Mouse (Mus musculus) embryonic facial prominence, embryonic 12.5 days (tissue): ENCODE measurements around the gene Akr1b10. TPM values are rescaled to one million over a fixed set of nuclear protein-coding genes. Genes with fewer than 3 reads are reported as not detected.
"Not testable (repeated sequence)": the region's sequence is repeated elsewhere in the genome, so short reads cannot be mapped to it uniquely, and the experiment has no call there.

Experiments
- ATAC-seq: fragments of 200-750 bp; cut with Nextera tagmentation; 2 replicates; pipeline ENCODE4 v1.8.0; 2017; ENCODE audit not compliant: insufficient number of reproducible peaks, insufficient read depth, low FRiP score, low TSS enrichment
- H3K27ac ChIP-seq: fragments of 300-500 bp; sonication (generic); 2 replicates; pipeline ENCODE4 v1.5.1; 2016; ENCODE audit warnings: mild to moderate bottlenecking
- H3K27me3 ChIP-seq: fragments of 300-500 bp; sonication (generic); 2 replicates; pipeline ENCODE4 v1.6.1; 2016; ENCODE audit warnings: mild to moderate bottlenecking, moderate library complexity
- H3K36me3 ChIP-seq: fragments of 300-500 bp; sonication (generic); 2 replicates; pipeline ENCODE4 v1.6.1; 2016; ENCODE audit warnings: mild to moderate bottlenecking
- H3K4me1 ChIP-seq: fragments of 300-500 bp; sonication (generic); 2 replicates; pipeline ENCODE4 v1.6.1; 2016
- H3K4me2 ChIP-seq: fragments of 300-500 bp; sonication (generic); replicated peaks from 2 replicates; pipeline ENCODE4 v1.6.1; 2016; ENCODE audit warnings: mild to moderate bottlenecking, moderate library complexity
- H3K4me3 ChIP-seq: fragments of 300-500 bp; sonication (generic); 2 replicates; pipeline ENCODE4 v1.5.1; 2016; ENCODE audit warnings: mild to moderate bottlenecking
- H3K9ac ChIP-seq: fragments of 300-500 bp; sonication (generic); 2 replicates; pipeline ENCODE4 v1.6.1; 2016; ENCODE audit warnings: mild to moderate bottlenecking, moderate library complexity
- H3K9me3 ChIP-seq: fragments of 300-500 bp; sonication (generic); 2 replicates; pipeline ENCODE4 v1.6.1; 2016; ENCODE audit warnings: mild to moderate bottlenecking, moderate library complexity
- WGBS: fragments of 180-500 bp; shearing (Covaris S2); methylation state at CpG from one replicate; pipeline ENCODE4 v1.1.7; 2016; 5-methylcytosine and 5-hydroxymethylcytosine counted together
- polyA plus RNA-seq: library from polyadenylated mRNA; unstranded; fragments of >200 nt; fragmentation: Nextera tagmentation; extraction: Ambion mirVana; gene quantifications from 2 replicates; pipeline ENCODE4 v1.2.1, GENCODE M21; 2016

Akr1b10 gene
- polyA plus RNA-seq, 1 experiment from 2014 or later: 16.4 TPM

- no peaks in the 10 kb centered on the region for H3K9me3 ChIP-seq
- H3K27me3 ChIP-seq: no peaks in the 10 kb centered on the region
- H3K4me2 ChIP-seq: no peak overlapping the region
- WGBS: 64% methylated on average over 1 of the region's 1 CpGs
- no peaks in the 10 kb centered on the region for H3K36me3 ChIP-seq
- H3K27ac ChIP-seq: no peak overlapping the region
- H3K4me1 ChIP-seq: no peaks in the 10 kb centered on the region
- H3K4me3 ChIP-seq: no peak overlapping the region
- H3K9ac ChIP-seq: no peak overlapping the region
- no peak for ATAC-seq
These were observed 28.7 kb downstream of the Akr1b10 start for GRCm38 (mm10) chr6:34412688-34413087.

- H3K4me3 ChIP-seq, H3K4me1 ChIP-seq, H3K9ac ChIP-seq, H3K27me3 ChIP-seq, H3K9me3 ChIP-seq, H3K27ac ChIP-seq, H3K36me3 ChIP-seq, H3K4me2 ChIP-seq, ATAC-seq: not testable (repeated sequence)
- 59% methylated on average over 1 of the region's 1 CpGs for WGBS
These were observed 29.4 kb downstream of the Akr1b10 start for GRCm38 (mm10) chr6:34413386-34413785.

DNA sequence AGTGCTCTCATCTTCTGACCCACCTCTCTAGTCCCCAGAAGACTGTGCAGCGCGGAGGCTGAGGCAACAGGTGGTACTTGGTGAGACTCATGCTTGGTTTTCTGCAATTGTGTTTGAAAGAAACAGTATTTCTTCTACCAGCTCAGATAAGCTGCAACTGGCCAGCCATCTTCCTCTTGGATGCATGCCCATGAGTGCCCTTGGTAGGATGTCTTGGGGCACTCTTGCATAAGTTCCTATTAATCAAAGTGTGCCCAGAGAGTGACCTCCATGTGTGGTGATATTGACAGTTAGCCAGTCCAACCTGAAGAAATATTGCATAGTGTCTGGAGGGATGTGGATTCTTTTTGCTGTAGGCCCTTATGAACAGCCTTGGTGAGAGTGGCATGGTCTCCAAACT lies 32.5 kb downstream of the Akr1b10 start:
- Histone ChIP-seq H3K27ac (no peak overlapping the region), H3K27me3 (no peaks in the 10 kb centered on the region), H3K4me2 (no peak overlapping the region), H3K9ac (no peak overlapping the region), H3K36me3 (no peaks in the 10 kb centered on the region), H3K9me3 (no peaks in the 10 kb centered on the region), H3K4me1 (no peaks in the 10 kb centered on the region), H3K4me3 (no peak overlapping the region)
- no peak for ATAC-seq
- 94% methylated on average over 2 of the region's 2 CpGs for WGBS

GRCm38 (mm10) chr6:34419071-34419470 lies 35.1 kb downstream of the Akr1b10 start:
- Histone ChIP-seq H3K27ac (no peak overlapping the region), H3K27me3 (no peaks in the 10 kb centered on the region), H3K9ac (no peak overlapping the region), H3K36me3 (no peaks in the 10 kb centered on the region), H3K4me2 (no peak overlapping the region), H3K4me1 (no peaks in the 10 kb centered on the region), H3K4me3 (no peak overlapping the region), H3K9me3 (no peaks in the 10 kb centered on the region)
- no peak for ATAC-seq

GRCm38 (mm10) chr6:34439006-34439405 lies 55.0 kb downstream of the Akr1b10 start:
- 62% methylated on average over 2 of the region's 2 CpGs for WGBS
- ATAC-seq: no peak
- no peak overlapping the region for H3K4me3 ChIP-seq

DNA sequence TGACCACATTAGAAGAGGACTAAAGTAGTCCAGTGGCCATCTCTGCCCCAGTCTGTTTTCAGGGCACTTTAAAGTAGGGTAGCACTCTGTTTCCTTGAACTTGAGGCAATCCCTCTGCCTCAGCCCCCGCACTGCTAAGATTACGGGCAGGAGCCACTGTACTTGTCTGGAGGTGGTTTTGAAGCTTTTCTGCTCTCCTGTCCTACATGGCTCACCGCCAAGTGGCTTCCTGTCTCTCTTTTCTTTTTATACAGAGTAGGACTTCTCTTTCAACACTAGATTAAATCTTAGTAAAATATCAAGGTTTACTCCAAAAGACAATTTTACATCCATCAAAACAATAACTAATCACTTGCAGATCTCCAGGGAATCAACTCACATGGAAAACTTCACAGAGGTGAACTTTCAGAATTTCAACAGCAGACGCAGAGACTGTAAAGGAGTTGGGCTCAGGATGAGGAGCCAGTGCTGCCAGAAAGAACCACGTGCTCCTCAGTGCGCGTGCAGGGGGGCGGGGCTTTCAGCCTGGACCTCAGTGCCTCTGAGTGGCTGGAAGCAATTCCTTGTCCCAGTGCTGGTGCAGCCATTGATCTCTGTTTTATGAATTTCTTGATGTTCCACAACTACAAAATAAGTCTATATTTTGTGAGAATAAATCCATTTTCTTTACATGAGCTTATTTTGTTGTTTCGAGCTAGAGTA lies 57.7 kb downstream of the Akr1b10 start:
- H3K27me3 ChIP-seq: no peaks in the 10 kb centered on the region
- no peaks in the 10 kb centered on the region for H3K9me3 ChIP-seq
- H3K4me1 ChIP-seq: no peaks in the 10 kb centered on the region
- no peak overlapping the region for H3K27ac ChIP-seq
- H3K4me3 ChIP-seq: no peak overlapping the region
- ATAC-seq: no peak
- WGBS: 55% methylated on average over 9 of the region's 9 CpGs
- H3K36me3 ChIP-seq: no peaks in the 10 kb centered on the region; the same call in 1 of the 2 replicates
- no peak overlapping the region for H3K9ac ChIP-seq
- no peak overlapping the region for H3K4me2 ChIP-seq

More at GRCm38 (mm10) chr6:34439006-34439405, 55.0 kb downstream of the Akr1b10 start:
- no peaks in the 10 kb centered on the region for H3K27me3 ChIP-seq
- no peaks in the 10 kb centered on the region for H3K9me3 ChIP-seq
- H3K4me2 ChIP-seq: no peak overlapping the region
- no peak overlapping the region for H3K9ac ChIP-seq
- H3K4me1 ChIP-seq: no peaks in the 10 kb centered on the region
- no peaks in the 10 kb centered on the region; the same call in 1 of the 2 replicates for H3K36me3 ChIP-seq
- H3K27ac ChIP-seq: no peak overlapping the region

DNA sequence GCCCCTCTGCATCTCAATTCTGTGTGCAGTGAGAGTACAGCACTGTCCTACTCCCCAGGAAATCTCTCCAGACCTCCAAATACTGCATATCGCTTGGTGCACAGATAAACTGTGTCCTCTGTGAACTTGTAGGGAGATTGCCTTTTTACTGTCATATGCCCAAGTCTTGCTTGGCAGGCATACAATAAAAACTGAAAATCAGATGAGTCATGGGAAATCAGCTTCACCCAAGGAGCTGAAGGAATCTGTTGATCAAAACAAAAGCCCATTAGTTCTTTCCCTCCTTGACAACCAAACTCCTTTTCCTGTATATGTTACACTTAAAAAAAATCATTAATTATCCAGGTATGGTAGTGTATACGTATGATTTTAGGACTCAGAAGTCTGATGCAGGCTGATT lies 59.8 kb downstream of the Akr1b10 start:
- Histone ChIP-seq H3K27me3 (no peaks in the 10 kb centered on the region), H3K27ac (no peak overlapping the region), H3K4me2 (no peak overlapping the region), H3K36me3 (no peaks in the 10 kb centered on the region; the same call in 1 of the 2 replicates), H3K9ac (no peak overlapping the region), H3K4me3 (no peak overlapping the region), H3K9me3 (no peaks in the 10 kb centered on the region), H3K4me1 (no peaks in the 10 kb centered on the region)
- 81% methylated on average over 2 of the region's 2 CpGs for WGBS
- no peak for ATAC-seq

Other genes with a start within 250 kb of the Akr1b10 start
- gene Slc35b4, start 207.1 kb upstream of the Akr1b10 start, polyA plus RNA-seq: 48.3 and 50.5 TPM in 2 replicates
- 172 and 174 TPM in 2 replicates for gene Akr1b3, start 66.7 kb upstream of the Akr1b10 start, polyA plus RNA-seq
- 17.9 and 18.3 TPM in 2 replicates for gene Akr1b8, start 30.1 kb upstream of the Akr1b10 start, polyA plus RNA-seq
- not detected in 2 replicates for gene Akr1b7, start 28.1 kb downstream of the Akr1b10 start, polyA plus RNA-seq
- 49.2 and 55.1 TPM in 2 replicates for gene Bpgm, start 92.0 kb downstream of the Akr1b10 start, polyA plus RNA-seq
- 342 and 370 TPM in 2 replicates for gene Cald1, start 214.3 kb downstream of the Akr1b10 start, polyA plus RNA-seq